Mouse (Mus musculus) embryonic fibroblast, embryonic 13.5 days (primary cell): Measurements from ENCODE around the gene Rwdd1.

Experiments
- CTCF ChIP-seq: IDR thresholded peaks from 2 replicates; pipeline ENCODE4 v1.5.1; 2011; ENCODE audit warnings: mild to moderate bottlenecking, control low read depth, low read length, moderate library complexity, borderline replicate concordance; ENCODE audit not compliant: insufficient read depth
- POLR2A ChIP-seq: IDR thresholded peaks from 2 replicates; pipeline ENCODE4 v1.6.1; 2011; ENCODE audit warnings: low read depth, mild to moderate bottlenecking, control low read depth, low read length, moderate library complexity

GRCm38 (mm10) chr10:34018746-34019301, 600 bp downstream of the Rwdd1 start:
- TF ChIP-seq CTCF, result no peak
- TF ChIP-seq POLR2A, result 0 out of 2 replicates have a peak, but pooled peaks have one; percentile 13
